ENCODE assay signal across 18 mouse cellular contexts in the genomic region with DNA sequence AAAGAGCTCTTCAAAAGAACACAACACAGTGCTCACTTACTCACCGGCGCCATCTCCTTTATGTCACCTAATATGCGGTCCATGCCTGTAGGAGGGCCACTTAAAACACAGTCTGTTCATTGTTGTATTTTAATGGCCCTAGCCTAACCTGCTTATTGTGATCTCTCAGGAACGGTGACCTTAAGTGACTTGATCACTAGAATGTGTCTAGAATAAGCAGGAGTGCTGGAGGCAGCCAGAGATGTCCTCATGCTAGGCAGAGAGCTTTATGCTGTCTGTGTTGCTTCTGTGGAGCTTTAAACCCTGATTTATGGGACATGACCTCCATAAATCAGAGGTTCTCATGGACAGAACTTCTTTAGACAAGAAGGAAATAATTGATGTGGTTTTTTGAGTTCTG.
"Had no signal": no experiment of that assay in that cellular context is flagged by ENCODE, and none has a peak within 500 bp of the region (broad histone marks: within the 10 kb centered on the region; RNA-seq: fewer than 3 reads in every experiment).

No protein-coding gene starts in this region.

- H3K9me3 ChIP-seq: liver, embryonic 13.5 days; midbrain, embryonic 12.5 days; midbrain, embryonic 15.5 days; neural tube, embryonic 13.5 days; stomach, embryonic 15.5 days had no signal

- H3K4me3 ChIP-seq: left cerebral cortex, adult 2 months; liver, embryonic 13.5 days; midbrain, embryonic 12.5 days; midbrain, embryonic 15.5 days; myocyte; neural tube, embryonic 13.5 days; stomach, embryonic 15.5 days had no signal

- H3K4me2 ChIP-seq: liver, embryonic 13.5 days; midbrain, embryonic 12.5 days; midbrain, embryonic 15.5 days; neural tube, embryonic 13.5 days; stomach, embryonic 15.5 days had no signal

- H3K27ac ChIP-seq: left cerebral cortex, adult 2 months; liver, embryonic 13.5 days; midbrain, embryonic 12.5 days; midbrain, embryonic 15.5 days; neural tube, embryonic 13.5 days; stomach, embryonic 15.5 days had no signal

- H3K27me3 ChIP-seq: liver, embryonic 13.5 days; midbrain, embryonic 12.5 days; midbrain, embryonic 15.5 days; neural tube, embryonic 13.5 days; stomach, embryonic 15.5 days had no signal

- DNase-seq: kidney, adult 2 months; kidney, postnatal 14 days; layer of hippocampus, postnatal 36 days; liver, embryonic 13.5 days; lung, adult 2 months; lung, postnatal 14 days; lung, postnatal 4 days; retina, postnatal 1 day; right cerebral cortex, postnatal 25 days; spleen, adult 18-20 months; thymus, postnatal 25 days had no signal

- H3K9ac ChIP-seq: liver, embryonic 13.5 days; midbrain, embryonic 12.5 days; midbrain, embryonic 15.5 days; neural tube, embryonic 13.5 days; stomach, embryonic 15.5 days had no signal

- H3K36me3 ChIP-seq: midbrain, embryonic 15.5 days; stomach, embryonic 15.5 days had no signal

- H3K4me1 ChIP-seq: liver, embryonic 13.5 days; midbrain, embryonic 12.5 days; midbrain, embryonic 15.5 days; neural tube, embryonic 13.5 days; stomach, embryonic 15.5 days had no signal

- ATAC-seq: intestine, embryonic 16.5 days; midbrain, embryonic 15.5 days had no signal
